Mouse (Mus musculus) intestine, postnatal 0 days (tissue): ENCODE data around the gene Jak3. TPM values are rescaled to one million over a fixed set of nuclear protein-coding genes. Genes with fewer than 3 reads are reported as not detected.
"Not testable (repeated sequence)": the region's sequence is repeated elsewhere in the genome, so short reads cannot be mapped to it uniquely, and the experiment has no call there.

Source experiments
- ATAC-seq: fragments of 200-750 bp; cut with Nextera tagmentation; 2 replicates; pipeline ENCODE4 v1.8.0; 2017; ENCODE audit warnings: mild to moderate bottlenecking, moderate TSS enrichment, moderate library complexity
- H3K27ac ChIP-seq: fragments of 300-500 bp; sonication (generic); 2 replicates; pipeline ENCODE4 v1.5.1; 2014; ENCODE audit warnings: mild to moderate bottlenecking, low read depth, low read length, moderate library complexity
- H3K27me3 ChIP-seq: fragments of 300-500 bp; sonication (generic); replicated peaks from 2 replicates; pipeline ENCODE4 v1.6.1; 2014; ENCODE audit warnings: low read length, mixed read lengths; ENCODE audit not compliant: control insufficient read depth, insufficient read depth
- H3K36me3 ChIP-seq: fragments of 300-500 bp; sonication (generic); 2 replicates; pipeline ENCODE4 v1.6.1; 2014; ENCODE audit warnings: mild to moderate bottlenecking, moderate library complexity; ENCODE audit not compliant: control insufficient read depth, insufficient read depth
- H3K4me1 ChIP-seq: fragments of 300-500 bp; sonication (generic); replicated peaks from 2 replicates; pipeline ENCODE4 v1.6.1; 2014; ENCODE audit warnings: antibody characterized with exemption, low read length, mixed read lengths; ENCODE audit not compliant: control insufficient read depth, insufficient read depth
- H3K4me2 ChIP-seq: fragments of 300-500 bp; sonication (generic); replicated peaks from 2 replicates; pipeline ENCODE4 v1.6.1; 2014; ENCODE audit warnings: low read depth, mild to moderate bottlenecking, moderate library complexity
- H3K4me3 ChIP-seq: fragments of 300-500 bp; sonication (generic); 2 replicates; pipeline ENCODE4 v1.5.1; 2014; ENCODE audit warnings: low read depth, low read length
- H3K9ac ChIP-seq: fragments of 300-500 bp; sonication (generic); 2 replicates; pipeline ENCODE4 v1.6.1; 2014; ENCODE audit warnings: mild to moderate bottlenecking, low read depth, low read length
- H3K9me3 ChIP-seq: fragments of 300-500 bp; sonication (generic); 2 replicates; pipeline ENCODE4 v1.6.1; 2016; ENCODE audit warnings: mixed run types; ENCODE audit not compliant: control insufficient read depth
- CTCF ChIP-seq: sonication (generic); IDR thresholded peaks from 2 replicates; pipeline ENCODE4 v1.5.1; 2016; ENCODE audit warnings: low read depth, mild to moderate bottlenecking, control low read depth, antibody characterized with exemption, moderate library complexity
- whole genome bisulfite sequencing: fragments of 180-500 bp; shearing (Covaris S2); extraction: QIAGEN DNeasy Blood & Tissue Kit; methylation state at CpG from one replicate; pipeline ENCODE4 v1.1.7; 2014; 5-methylcytosine and 5-hydroxymethylcytosine counted together
- microRNA-seq: library from miRNA; unstranded; fragments of <30 nt; microRNA quantifications from one replicate; pipeline ENCODE4, GENCODE M21; 2016
- polyA plus RNA-seq: library from polyadenylated mRNA; unstranded; fragments of >200 nt; fragmentation: Nextera tagmentation; extraction: Ambion mirVana; gene quantifications from 2 replicates; pipeline ENCODE4 v1.2.1, GENCODE M21; 2015

Jak3 gene
- polyA plus RNA-seq, 1 experiment from 2014 or later, result 5.7 TPM

DNA sequence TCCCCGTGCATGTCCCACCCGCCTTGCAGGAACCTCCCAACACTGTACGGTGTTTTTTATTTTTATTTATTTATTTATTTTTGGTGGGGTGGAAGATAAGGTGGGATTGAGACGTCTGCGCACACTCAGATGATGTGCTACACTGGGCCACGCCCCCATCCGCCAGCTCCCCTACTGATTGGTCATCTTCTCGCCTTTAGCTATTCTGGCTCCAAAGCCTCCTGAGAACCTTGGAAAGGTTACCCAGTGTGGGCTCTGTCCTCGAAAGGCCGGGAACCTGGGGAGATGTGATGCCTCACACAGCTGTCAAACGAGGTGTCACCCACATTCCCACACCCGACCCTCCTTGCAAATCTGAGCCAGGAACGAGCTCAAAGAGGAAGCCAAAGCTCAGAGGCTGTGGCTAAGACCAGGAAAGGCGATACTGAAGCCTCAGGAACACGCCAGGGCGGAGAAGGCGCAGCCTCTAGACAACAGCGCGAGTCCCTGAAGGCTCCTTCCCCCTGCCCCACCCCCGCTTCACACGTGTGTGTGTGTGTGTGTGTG is 52.2 kb downstream of the Jak3 start:
- no peak for ATAC-seq
- H3K9ac ChIP-seq, result peak overlapping the region; percentile 34; the same call in 1 of the 2 replicates

DNA sequence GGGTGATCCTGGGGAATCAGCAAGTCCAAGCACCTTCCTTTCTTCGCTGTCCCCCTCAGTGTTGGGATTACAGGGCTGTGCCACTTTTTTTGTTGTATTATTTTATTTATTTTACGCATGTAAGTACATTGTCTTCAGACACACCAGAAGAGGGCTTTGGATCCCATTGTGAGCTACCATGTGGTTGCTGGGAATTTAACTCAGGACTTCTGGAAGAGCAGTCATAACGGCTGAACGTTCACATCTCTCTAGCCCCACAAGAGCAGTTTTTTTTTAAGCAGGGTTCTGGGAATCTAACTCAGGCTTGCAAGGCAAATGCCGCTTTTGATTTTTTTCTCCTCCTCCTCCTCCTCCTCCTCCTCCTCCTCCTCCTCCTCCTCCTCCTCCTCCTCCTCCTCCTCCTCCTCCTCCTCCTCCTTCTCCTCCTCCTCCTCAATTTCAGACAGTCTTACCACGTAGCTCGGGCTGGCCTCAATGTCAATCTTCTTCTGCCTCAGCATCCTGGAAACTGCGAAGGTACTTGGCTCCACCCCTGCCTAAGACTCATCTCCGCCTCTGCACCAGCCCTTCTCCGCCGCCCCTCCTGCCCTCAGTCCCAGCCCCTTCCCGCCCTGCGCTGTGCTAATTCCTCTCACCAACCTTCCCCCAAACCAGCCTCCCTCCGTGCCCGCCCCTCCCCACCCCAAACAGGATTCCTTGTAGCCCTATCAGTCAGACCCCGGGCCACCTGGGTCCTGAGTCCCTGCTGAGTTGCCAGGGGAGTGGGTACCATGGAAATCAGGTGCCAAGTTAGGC is 52.9 kb downstream of the Jak3 start:
- H3K4me1 ChIP-seq, result 0 out of 2 replicates have a peak, but pooled peaks cover 5% of the 10 kb centered on the region
- H3K27ac ChIP-seq, result no peak overlapping the region
- ATAC-seq, result no peak
- H3K4me3 ChIP-seq, result no peak overlapping the region
- H3K9me3 ChIP-seq, result no peaks in the 10 kb centered on the region
- peaks cover 9% of the 10 kb centered on the region; the same call in 1 of the 2 replicates for H3K27me3 ChIP-seq
- H3K4me2 ChIP-seq, result peak overlapping the region; percentile 65
- no peak for TF ChIP-seq CTCF
- H3K36me3 ChIP-seq, result no peaks in the 10 kb centered on the region
- WGBS, result 7% methylated on average over 10 of the region's 16 CpGs
- 0 out of 2 replicates have a peak overlapping the region, but pooled peaks have one; percentile 34 for H3K9ac ChIP-seq

More for the DNA sequence above, 52.2 kb downstream of the Jak3 start:
- Histone ChIP-seq H3K36me3 (no peaks in the 10 kb centered on the region), H3K27me3 (peaks cover 9% of the 10 kb centered on the region; the same call in 1 of the 2 replicates), H3K4me1 (0 out of 2 replicates have a peak, but pooled peaks cover 5% of the 10 kb centered on the region), H3K9me3 (no peaks in the 10 kb centered on the region), H3K4me2 (peak overlapping the region; percentile 65), H3K27ac (no peak overlapping the region), H3K4me3 (peak overlapping the region; percentile 26)
- no peak for TF ChIP-seq CTCF
- 6% methylated on average over 20 of the region's 21 CpGs for WGBS

DNA sequence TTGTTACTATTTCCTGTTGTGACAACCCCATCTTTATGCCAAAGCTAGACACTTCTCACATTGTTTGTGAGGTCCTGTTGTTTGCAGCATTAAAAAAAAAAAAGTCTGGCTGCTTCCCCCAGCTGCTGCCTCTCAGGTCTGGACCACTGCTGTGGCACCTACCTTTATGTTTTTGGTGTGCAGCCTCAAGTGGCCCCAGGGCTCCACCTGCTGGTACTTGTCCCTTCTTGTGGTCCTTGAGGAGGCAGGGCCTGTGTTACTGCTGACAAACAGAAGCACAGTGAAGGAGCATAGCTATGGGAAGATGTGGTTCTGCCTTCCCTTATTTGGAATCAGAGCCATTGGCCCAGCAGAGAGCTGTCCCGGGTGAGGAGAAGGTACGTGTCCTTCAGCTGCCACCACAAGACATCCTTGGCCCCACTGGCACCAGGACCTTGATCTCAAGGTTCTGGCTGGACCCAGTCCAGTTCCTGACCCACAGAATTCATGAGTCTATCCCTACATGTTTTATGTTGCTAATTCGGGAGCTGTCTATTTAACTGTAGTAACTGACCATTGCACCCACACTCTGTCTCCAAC is 55.6 kb downstream of the Jak3 start:
- no peak for ATAC-seq
- peak; percentile 77 for TF ChIP-seq CTCF
- 51% methylated on average over 3 of the region's 3 CpGs for WGBS

DNA sequence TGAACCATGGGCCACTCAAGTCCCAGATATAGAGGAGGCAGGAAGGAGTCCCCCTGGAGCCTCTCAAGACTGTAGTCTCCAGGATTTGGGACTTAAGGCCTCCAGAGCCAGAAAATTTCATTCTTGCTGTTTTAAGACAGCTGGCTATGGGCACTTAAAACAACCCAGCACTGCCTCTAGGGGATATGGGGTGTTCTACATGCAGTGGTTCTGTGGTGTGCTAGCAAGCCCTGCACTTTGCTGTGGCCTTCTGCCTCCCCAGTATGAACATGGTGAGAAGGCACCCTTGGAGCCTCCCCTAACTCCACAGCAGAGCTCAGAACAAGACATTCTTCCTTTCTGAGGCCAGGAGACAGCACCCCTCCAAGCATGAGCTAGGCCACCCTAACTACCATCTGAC is 62.2 kb downstream of the Jak3 start:
- H3K4me3 ChIP-seq, H3K9ac ChIP-seq, H3K4me2 ChIP-seq, H3K27me3 ChIP-seq, ATAC-seq, H3K27ac ChIP-seq, H3K4me1 ChIP-seq, H3K36me3 ChIP-seq, H3K9me3 ChIP-seq: not testable (repeated sequence)

More for the DNA sequence above, 55.6 kb downstream of the Jak3 start:
- no peaks in the 10 kb centered on the region for H3K36me3 ChIP-seq
- no peak overlapping the region for H3K27ac ChIP-seq
- H3K27me3 ChIP-seq, result 0 out of 2 replicates have a peak, but pooled peaks cover 3% of the 10 kb centered on the region
- no peaks in the 10 kb centered on the region for H3K9me3 ChIP-seq
- H3K4me2 ChIP-seq, result no peak overlapping the region
- H3K4me1 ChIP-seq, result 0 out of 2 replicates have a peak, but pooled peaks cover 5% of the 10 kb centered on the region
- H3K4me3 ChIP-seq, result no peak overlapping the region
- no peak overlapping the region for H3K9ac ChIP-seq

Small RNAs within 50 kb of the gene (microRNA-seq; reads per million reads assigned to microRNA genes)
- gene Mir6769b, result not detected

Other genes with a start within 250 kb of the Jak3 start
- 15.2 and 15.9 TPM in 2 replicates for gene Abhd8, start 212.6 kb upstream of the Jak3 start, polyA plus RNA-seq
- 187 and 190 TPM in 2 replicates for gene Mrpl34, start 211.3 kb upstream of the Jak3 start, polyA plus RNA-seq
- gene Dda1, start 207.1 kb upstream of the Jak3 start, polyA plus RNA-seq, result 82.8 and 91.7 TPM in 2 replicates
- gene Ano8, start 190.3 kb upstream of the Jak3 start, polyA plus RNA-seq, result 0.54 and 0.74 TPM in 2 replicates
- gene Gtpbp3, start 188.2 kb upstream of the Jak3 start, polyA plus RNA-seq, result 6.3 and 6.6 TPM in 2 replicates
- gene Plvap, start 164.5 kb upstream of the Jak3 start, polyA plus RNA-seq, result 109 and 111 TPM in 2 replicates
- gene Ccdc194, start 150.6 kb upstream of the Jak3 start, polyA plus RNA-seq, result 0.08 TPM in 1 of 2 replicates, not detected in the other
- 85.5 and 91.5 TPM in 2 replicates for gene Bst2, start 138.8 kb upstream of the Jak3 start, polyA plus RNA-seq
- gene Mvb12a, start 133.4 kb upstream of the Jak3 start, polyA plus RNA-seq, result 133 and 143 TPM in 2 replicates
- gene Tmem221, start 117.4 kb upstream of the Jak3 start, polyA plus RNA-seq, result 0.66 and 0.90 TPM in 2 replicates
- gene Nxnl1, start 109.7 kb upstream of the Jak3 start, polyA plus RNA-seq, result not detected in 2 replicates
- gene Slc27a1, start 107.4 kb upstream of the Jak3 start, polyA plus RNA-seq, result 14.5 and 14.9 TPM in 2 replicates
- gene Pgls, start 84.1 kb upstream of the Jak3 start, polyA plus RNA-seq, result 152 and 154 TPM in 2 replicates
- 0.47 and 0.77 TPM in 2 replicates for gene Fam129c, start 78.6 kb upstream of the Jak3 start, polyA plus RNA-seq
- gene Colgalt1, start 65.3 kb upstream of the Jak3 start, polyA plus RNA-seq, result 43.3 and 44.5 TPM in 2 replicates
- 0.60 and 0.72 TPM in 2 replicates for gene Unc13a, start 4.5 kb upstream of the Jak3 start, polyA plus RNA-seq
- gene Insl3, start 12.9 kb downstream of the Jak3 start, polyA plus RNA-seq, result 2.5 and 3.0 TPM in 2 replicates
- gene B3gnt3, start 25.5 kb downstream of the Jak3 start, polyA plus RNA-seq, result 30.5 and 33.5 TPM in 2 replicates
- gene Fcho1, start 49.4 kb downstream of the Jak3 start, polyA plus RNA-seq, result 2.2 and 2.5 TPM in 2 replicates
- 4.0 and 4.8 TPM in 2 replicates for gene Zfp709, start 205.7 kb downstream of the Jak3 start, polyA plus RNA-seq
- gene Zfp882, start 232.3 kb downstream of the Jak3 start, polyA plus RNA-seq, result 1.2 and 1.4 TPM in 2 replicates
- 9.3 and 12.8 TPM in 2 replicates for gene Zfp617, start 232.3 kb downstream of the Jak3 start, polyA plus RNA-seq